Mouse (Mus musculus) brain, embryonic 18.5 days (tissue): Measurements from ENCODE around the gene Mlycd.

Experiments
- DNase-seq: peaks from one replicate; pipeline ENCODE4 v3.0.0-alpha.2; 2012; ENCODE audit warnings: low read depth, low spot score

The Mlycd gene

DNA sequence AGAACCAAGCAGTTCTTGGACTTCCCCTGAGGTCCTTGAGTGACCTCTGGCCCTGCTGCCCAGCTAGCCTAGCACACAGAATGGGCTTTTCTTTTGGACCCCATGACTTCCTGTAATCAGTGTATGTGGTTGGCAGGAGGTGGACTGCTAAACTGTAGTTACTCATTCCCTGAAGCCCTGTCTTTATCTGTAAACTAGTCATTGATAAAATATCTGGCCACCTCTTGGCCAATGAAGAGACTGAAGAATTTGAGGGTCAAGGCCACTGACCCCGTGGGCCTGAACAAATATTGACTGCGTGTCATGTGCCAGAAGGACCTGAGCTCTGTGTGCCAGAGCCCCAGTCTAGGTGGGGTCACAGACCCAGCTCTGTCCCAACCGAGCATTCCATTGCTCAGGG lies 37.7 kb downstream of the Mlycd start:
- no peak for DNase-seq

DNA sequence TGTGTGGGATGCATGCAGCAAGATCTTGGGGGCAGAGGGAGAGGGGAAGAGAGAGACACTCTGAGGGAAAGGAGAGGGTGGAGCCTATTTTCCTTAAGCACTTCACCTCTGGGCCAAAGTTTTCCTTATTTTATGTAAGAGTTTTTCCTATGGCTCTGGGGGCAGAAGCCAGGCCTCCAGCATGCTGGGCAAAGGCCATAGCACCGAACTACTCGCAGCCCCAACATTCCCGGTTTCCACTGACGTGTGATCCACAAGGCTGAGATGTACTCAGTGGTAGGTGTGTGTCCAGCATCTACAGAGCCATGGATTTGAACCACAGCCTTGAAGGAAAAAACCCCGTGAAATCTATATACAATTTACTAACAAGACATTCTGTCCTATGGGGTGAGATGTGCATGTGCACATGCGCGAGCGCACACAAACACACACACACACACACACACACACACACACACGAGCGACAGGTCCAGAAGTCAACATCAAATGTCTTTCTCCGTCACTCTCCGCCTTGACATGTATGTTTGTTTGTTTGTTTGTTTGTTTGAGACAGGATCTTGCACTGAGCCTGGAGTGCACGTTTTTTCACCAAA lies 39.0 kb downstream of the Mlycd start, which contains the start of gene Osgin1:
TSS of gene Osgin1 (plus strand) at position 543 of the 593 bp plus-strand sequence.
- no peak for DNase-seq

DNA sequence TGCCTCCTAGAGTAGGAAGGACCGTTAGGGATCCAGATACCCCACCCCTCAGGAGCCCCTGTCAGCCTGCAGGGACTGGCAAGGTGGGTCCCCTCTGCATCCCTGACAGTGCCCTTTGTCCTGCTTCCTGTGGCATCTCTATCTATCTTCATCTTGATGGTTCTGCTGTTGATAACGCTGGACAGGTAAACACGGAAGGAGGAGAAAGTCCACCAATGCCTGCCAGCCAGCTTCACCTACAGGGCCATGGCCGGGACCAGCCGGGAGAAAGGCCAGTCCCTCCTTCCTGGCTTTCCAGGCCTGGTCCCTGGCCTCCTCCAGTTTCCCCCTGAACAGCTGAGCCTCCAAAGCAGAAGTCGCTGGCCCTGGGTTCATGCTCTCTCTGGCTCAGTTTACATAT lies 39.9 kb downstream of the Mlycd start:
- DNase-seq, result no peak

DNA sequence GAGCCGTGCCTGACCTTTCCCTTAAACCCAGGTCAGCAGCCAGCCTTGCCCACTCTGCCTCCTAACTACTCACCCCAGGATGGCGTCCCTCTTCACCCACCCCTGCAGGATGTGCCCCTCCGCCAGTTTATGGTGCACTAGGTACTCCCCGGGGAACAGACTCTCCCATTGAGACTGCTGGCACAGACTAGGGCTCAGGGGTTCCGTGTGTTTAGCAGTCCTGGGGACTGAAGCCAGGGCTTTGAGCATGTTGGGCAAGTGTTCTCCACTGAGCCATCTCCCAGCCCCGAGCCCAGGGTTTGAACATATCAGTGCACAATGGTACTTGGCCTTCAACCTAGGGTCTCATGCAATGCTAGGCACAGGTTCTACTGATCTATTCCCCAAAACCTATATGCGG lies 40.8 kb downstream of the Mlycd start:
- DNase-seq, result no peak

DNA sequence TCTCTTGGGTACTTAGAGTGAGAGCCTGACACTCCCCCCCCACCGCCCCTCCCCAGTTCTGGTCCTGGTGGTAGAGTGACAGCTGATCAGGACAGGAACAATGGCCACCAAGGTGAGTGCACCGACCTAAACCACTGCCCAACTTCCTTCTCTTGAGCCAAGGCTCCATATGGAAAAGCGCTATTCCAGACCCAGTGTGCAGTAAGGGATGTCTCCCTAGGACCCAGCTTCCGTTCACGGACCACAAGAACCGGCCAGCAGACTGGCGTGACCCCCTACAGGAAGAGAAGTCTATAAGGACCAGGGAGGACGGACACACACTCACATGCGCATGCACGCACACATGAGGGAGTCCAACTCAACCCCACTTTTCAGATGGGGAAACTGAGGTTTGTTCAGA lies 41.7 kb downstream of the Mlycd start:
- no peak for DNase-seq

DNA sequence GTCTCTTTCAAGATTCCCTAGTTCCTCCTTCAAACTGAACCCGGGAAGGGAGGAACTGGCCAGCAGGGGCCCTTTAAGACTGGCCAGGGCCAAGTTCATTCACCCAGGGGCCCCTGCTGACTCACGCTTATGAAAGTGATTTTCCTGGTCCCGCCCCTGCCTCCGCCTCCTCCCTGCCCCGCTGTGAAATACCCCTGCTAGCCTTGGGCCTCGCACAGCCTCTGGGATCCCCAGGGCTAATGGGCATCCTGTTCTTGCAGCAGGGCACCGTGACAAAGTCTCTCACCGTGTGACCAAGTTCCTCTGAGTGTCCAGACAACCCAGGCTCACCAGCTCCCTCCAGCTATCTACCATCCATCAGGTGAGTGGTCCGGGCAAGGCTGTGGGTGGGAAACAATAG lies 42.3 kb downstream of the Mlycd start:
- no peak for DNase-seq

DNA sequence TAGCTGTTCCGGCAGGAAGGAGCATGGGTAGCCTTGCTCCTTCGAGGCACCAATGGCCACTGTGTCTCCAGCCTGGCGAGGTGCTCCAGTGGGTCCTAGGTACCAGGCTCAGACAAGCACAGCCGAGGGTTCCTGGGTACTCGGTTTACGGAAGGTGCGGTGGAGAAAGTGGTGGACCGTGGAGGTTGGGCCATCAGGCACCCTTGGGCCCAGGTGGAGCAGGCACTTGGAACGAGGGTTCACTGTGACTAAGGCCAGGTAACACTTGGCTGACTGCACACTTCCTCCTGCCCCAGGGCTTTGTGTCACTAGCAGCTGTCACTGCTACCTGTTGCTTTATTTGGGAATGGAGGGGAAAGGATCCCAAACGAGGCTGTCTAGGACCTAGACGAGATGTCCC lies 42.8 kb downstream of the Mlycd start:
- no peak for DNase-seq

DNA sequence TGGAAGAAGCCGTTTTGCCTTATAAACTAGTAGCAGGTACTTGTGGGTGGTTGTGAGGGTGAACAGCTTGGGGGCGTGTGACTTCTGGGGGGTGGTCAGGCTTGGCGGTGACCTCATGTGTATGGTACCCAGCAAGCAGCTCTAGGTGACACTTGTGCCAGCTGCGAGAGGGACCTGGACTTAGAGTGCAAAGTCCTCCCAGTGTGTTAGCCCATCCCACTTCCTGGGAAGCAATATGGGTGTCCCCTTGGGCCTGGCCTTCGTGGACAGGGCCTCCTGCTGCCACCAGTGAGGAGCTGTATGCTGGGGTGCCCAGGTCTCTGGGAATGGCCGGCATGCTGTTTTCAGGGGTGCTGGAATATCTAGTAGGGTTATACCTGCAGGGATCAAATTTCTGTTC lies 44.2 kb downstream of the Mlycd start:
- no peak for DNase-seq

DNA sequence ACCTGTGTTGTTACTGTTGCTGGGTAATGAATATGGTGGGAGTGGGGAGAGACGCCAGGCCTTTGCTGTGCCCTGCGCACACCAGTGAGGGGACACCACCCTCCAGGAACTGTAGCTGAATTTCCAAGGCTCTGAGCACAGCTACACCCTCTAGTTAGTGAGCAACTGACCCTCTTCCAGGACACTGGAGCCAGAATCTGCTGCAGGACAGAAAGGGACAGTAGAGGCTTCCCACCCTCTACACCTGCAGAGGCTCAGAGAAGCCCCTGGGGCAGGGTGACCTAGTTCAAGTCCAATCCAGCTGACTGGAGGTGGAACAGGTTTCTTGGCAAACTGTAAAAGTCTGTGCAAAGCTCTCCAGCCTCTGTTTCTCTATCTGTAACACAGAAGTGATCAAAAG lies 44.7 kb downstream of the Mlycd start:
- DNase-seq, result no peak

DNA sequence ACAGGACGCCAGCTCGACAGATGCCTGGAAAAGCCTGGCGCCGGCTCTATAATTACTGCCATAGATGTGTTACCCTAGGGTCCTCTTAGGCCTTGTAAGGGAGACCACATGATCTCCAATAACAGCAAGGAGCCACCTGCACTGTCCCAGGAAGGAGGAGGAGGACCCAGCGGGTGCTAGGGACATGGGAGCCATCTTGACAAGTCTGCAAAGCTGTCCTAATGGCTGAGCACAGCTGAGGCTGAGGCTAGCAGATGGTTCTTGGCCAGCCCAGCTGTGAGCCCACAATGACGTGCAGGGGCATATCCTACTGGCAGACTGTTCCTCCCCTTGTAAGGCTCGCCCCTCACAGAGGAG lies 45.2 kb downstream of the Mlycd start:
- DNase-seq, result no peak

DNA sequence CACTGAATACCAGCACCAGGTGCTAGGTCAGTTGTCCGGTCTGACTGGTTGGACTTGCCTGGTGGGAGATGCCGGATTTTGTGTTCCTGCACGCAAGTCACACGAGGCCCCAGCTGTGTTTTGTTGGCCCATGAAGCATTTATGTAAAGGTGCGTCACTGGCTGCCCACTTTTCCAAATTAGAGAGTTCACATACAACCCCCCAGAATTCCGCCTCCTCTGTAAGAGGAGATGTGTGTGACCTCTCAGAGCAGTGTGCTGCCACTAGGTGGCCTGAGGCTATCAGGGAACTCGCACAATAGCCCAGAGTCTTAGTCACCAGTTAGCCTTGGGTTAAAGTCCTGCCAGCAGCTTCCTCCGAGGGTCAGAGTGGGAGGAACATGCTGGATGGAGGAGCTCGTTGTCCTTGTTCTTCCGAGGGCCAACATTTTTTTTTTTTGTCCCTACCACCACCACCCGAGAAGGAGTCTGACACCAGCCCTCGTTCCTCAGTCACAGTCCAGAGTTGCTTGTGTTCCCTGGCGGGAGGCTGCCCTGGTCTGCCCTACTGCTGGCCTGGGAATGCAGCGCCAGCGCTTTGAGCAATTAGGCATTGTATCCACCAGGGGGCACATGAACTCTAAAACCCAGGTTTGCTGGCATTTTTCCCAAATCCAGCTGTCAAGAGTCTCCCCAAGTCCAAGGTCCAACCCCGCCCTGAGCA lies 45.7 kb downstream of the Mlycd start:
- DNase-seq, result no peak

DNA sequence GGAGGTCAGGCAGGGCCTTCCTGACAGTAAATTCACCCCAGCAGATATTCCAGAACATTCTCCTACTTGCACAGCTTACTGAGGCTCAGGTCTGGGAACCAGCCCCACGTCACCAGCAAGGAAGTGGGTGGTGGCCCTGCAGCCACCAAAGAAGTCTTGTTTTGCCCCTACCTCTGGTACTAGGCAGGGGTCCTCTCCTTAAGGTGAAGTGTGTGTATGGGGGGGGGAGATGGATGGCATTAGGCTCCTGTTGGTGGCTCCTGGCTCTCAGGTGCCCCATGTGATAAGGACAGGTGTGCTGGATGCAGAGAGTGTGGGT lies 46.2 kb downstream of the Mlycd start:
- DNase-seq, result no peak

DNA sequence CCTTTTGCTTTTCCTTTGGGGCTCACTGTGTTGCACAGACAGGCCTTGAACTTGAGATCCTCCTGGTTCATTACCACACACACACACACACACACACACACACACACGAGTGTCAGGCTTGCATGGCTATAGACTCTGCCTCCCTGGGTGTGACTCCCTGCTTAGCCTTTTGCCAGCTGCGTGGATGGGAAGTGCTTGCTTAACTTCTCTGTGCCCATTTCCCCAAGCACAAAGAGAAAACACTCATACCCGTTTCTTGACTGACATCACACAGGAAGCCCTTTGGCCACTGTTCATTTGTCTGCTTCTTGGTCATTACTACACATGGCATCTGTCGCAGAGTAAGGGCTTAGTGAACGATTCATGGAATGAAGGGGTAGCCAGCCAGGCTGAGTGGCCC lies 47.3 kb downstream of the Mlycd start:
- no peak for DNase-seq

DNA sequence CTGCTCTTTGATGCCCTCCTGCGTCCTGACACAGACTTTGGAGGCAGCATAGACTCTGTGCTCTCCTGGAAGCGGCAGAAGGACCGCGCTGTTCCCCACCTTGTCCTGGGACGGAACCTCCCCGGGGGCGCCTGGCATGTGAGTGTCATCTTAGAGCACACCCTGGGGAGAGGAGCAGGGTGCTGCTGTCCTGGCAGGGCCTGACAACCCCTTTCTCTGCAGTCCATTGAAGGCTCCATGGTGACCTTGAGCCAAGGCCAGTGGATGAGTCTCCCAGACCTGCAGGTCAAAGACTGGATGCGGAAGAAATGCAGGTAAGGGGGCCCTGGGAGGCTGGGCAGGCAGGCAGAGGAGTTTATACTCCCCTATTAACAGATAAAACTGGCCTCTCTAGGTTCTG lies 48.3 kb downstream of the Mlycd start:
- no peak for DNase-seq

DNA sequence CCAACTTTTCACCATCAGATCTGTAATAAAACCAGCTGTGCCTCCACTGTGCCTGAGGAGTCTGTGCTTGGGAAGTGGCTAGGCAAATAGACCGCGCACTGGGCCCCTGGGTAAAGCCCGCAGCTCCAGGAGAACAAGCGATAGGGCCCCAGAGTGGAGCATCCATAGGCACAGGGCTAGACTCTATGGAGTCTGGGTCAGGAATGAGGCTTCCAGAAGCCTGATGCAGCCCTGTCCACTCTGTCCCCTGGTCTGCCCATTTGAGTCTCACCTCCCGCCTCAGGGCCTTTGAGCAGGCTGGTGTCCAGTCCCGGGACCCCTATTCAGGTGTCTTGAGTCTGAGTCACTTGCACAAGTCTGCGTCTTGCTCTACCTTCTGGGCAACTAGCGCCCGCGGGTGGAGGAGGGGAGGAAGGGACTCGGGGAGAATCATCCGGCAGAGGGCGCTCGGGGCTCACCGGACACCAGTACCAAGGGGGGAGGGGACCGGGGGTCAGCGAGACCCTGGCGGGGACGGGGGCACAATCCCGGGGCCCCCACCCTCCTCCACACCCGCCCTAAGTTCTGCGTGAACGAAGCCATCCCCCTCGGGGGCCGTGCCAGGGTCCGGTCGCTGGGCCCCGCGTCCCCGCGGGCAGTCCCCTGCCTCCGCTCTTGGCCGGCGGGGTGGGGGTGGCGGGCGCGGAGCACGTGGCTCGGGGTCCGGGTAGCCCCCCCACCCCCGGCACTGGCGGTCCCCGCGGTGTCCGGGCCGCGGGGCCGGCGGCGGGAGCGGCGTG lies 51.7 kb downstream of the Mlycd start, which contains the start of gene Necab2:
TSS of gene Necab2 (plus strand) at position 509 of the 779 bp plus-strand sequence.
- DNase-seq, result peak; percentile 51

DNA sequence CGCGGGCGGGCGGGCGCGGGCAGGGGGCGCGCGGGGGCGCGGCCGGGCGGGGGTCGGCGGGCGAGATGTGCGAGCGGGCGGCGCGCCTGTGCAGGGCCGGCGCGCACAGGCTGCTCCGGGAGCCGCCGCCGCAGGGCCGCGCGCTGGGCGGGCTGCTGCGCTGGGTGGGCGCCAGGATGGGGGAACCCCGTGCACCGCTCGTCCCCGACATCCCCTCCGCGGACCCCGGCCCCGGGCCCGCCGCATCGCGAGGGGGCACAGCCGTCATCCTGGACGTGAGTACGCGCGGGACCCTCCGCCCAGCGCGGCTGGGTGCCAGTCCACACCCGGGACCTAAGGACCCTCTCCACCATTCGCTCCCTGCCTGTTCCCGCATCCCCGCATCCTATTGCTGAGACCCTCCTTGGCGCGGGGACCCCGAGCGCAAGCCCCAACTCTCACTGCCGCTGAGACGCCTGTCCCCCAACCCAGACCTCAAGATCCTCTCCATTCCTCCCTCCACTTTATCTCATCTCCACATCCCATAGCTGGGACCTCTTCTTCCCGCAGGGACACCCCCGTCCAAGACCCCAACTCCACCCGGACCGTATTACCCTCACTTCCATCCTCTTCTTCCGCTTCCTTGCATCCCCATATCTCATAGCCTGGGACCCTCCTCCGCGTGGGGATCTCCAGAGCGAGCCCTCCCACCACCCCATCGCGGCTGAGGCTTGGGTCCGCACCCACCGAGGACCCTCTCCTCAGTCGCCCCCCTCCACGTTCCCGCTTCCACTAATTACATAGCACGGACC lies 52.5 kb downstream of the Mlycd start:
- no peak for DNase-seq

DNA sequence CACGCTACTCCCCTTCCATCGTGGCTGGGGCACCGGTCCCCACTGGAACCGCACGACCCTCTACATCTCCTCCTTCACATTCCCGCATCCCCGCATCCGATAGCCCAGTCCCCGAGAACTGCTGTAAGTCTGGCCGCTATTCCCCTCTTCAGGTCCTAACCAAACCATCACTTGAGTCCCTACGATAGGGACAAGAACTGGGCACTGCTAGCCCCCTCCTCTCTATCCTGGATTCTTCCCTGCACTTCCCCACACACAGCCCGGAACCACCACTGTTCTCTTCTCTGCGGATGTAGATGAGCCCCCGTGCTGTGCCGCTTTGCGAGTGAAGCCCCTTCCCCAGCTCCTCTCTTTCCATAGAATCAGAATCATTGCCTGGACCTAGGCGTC lies 53.1 kb downstream of the Mlycd start:
- DNase-seq, result no peak

DNA sequence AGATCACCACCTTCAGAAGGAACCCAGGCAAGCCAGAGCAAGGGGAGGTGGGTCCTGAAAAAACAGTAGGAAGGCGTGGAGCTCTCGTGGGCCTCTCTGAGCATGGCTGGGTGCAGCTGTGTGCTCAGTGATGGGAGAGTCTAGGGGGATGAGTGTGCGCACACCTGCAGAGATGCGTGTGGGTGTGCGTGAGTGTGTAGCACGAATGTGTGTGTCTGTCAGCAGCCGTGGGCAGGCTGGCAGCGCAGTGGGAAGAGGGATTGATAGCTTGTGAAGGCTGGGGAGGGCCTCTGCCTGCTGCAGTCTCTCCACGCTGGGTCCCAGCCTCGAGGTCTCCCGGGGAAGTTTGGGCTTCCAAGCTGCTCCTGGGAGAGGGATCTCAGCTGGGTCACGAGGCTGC lies 54.9 kb downstream of the Mlycd start:
- no peak for DNase-seq

DNA sequence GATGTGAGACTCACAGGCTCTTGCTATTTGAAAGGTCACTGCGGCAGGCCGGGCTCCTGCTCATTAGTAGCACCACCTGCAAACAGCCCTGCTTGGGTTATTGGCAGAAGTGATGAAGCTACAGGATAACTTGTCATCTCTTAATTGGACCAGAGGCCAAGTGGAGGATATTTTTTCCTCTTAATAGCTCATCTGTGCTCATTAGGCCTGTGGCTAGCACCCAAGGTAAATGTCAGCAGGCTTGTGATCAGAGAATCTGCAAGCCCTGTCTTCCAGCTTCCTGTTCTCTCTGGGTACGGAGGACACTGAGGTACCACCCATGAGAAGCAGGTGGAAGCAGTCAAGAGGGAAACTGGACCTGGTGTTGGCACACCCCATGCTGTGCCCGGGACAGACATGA lies 56.5 kb downstream of the Mlycd start:
- no peak for DNase-seq

DNA sequence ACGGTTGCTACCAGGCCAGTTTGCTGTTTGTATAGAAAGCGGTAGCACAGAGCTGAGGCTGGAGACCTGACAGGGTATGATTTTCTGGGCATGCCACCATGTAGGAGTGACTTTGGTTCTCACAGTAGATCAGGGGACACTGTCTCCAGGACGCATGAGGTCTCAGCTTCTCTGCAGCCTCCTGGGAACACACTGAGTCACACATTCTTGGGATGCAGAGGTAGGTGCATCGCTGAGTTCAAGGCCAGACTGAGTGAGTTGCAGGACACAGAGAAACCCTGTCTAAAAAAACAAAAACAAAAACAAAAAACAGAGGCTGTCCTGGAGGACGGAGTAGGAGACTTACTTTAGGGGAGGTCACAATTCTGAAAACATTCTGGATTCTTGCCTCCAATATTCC lies 58.2 kb downstream of the Mlycd start:
- no peak for DNase-seq

DNA sequence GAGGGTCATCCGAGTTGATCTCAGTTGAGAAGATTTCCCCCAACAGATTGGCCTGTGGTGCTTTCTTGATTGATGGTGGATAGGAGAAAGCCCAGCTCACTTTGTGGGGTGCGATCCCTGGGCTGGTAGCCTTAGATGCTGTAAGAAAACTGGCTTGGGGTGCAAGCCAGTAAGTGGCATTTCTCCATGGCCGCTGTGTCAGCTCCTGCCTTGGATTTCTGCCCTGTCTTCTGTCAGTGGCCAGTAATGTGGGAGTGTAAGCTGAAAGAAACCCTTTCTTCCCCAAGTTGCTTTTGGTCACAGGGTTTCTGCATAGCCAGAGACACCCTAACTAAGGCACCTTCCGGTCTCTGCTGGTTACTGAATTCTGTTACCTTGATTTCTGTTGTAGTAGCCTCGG lies 61.4 kb downstream of the Mlycd start:
- DNase-seq, result no peak

DNA sequence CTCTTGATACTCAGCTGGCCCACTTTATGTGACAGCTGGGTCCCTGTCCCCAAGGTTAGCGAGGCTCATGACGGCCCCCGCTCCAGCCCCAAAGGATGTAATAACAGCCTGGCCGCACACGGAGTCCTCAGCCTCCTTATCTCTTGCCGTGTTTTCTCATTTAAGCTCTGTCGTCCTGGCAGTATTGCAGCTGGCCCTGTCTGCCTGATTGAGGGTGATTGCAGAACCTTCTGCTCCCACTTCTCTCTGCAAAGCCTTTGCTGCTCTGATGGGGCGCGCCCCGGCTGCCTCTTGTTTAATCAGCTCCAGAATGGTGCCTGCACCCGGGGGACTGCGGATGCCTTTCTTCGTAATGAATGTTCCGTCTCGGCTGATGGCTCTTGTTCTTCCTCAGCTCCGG lies 65.0 kb downstream of the Mlycd start:
- DNase-seq, result no peak
